Mouse (Mus musculus) adrenal gland, adult 18-20 months (tissue): Measurements from ENCODE around the gene Sh3rf3. TPM values are rescaled to one million over a fixed set of nuclear protein-coding genes. Genes with fewer than 3 reads are reported as not detected.

Source experiments
- DNase-seq, 2 experiments: peaks; one replicate each; pipeline ENCODE4 v3.0.0; 2021 to 2022; ENCODE audit warnings: low spot score in 2 of 2
- total RNA-seq, 2 experiments: library from RNA; stranded (reverse); gene quantifications; 1 replicate in 1 of 2; 2 replicates in 1 of 2; pipeline ENCODE4 v1.2.3; 2021

Gene Sh3rf3
- total RNA-seq, 2 experiments from 2014 or later = 0.80 to 0.99 TPM

GRCm38 (mm10) chr10:58979320-58979959 lies 166.3 kb downstream of the Sh3rf3 start:
- no peak for DNase-seq

GRCm38 (mm10) chr10:58981674-58982329 lies 168.6 kb downstream of the Sh3rf3 start:
- no peak for DNase-seq

GRCm38 (mm10) chr10:58982546-58983154 lies 169.5 kb downstream of the Sh3rf3 start:
- no peak for DNase-seq

GRCm38 (mm10) chr10:58991611-58992010 lies 178.5 kb downstream of the Sh3rf3 start:
- no peak for DNase-seq

GRCm38 (mm10) chr10:58994726-58995125 lies 181.6 kb downstream of the Sh3rf3 start:
- DNase-seq = no peak

GRCm38 (mm10) chr10:58995132-58995531 lies 182.0 kb downstream of the Sh3rf3 start:
- DNase-seq = no peak

- DNase-seq = no peak
These were observed 189.2 kb downstream of the Sh3rf3 start for GRCm38 (mm10) chr10:59002361-59002760.

- DNase-seq = no peak
These were observed 198.3 kb downstream of the Sh3rf3 start for GRCm38 (mm10) chr10:59011415-59011814.

- no peak for DNase-seq
These were observed 200.5 kb downstream of the Sh3rf3 start for GRCm38 (mm10) chr10:59013618-59014017.

GRCm38 (mm10) chr10:59019302-59019973 lies 206.3 kb downstream of the Sh3rf3 start:
- DNase-seq = no peak

GRCm38 (mm10) chr10:59050434-59050833 lies 237.3 kb downstream of the Sh3rf3 start:
- no peak for DNase-seq

- no peak for DNase-seq
These were observed 243.1 kb downstream of the Sh3rf3 start for GRCm38 (mm10) chr10:59056294-59056693.

GRCm38 (mm10) chr10:59066804-59067203 lies 253.6 kb downstream of the Sh3rf3 start:
- DNase-seq = no peak

- DNase-seq = no peak
These were observed 259.7 kb downstream of the Sh3rf3 start for GRCm38 (mm10) chr10:59072827-59073226.

GRCm38 (mm10) chr10:59076681-59077080 lies 263.5 kb downstream of the Sh3rf3 start:
- no peak for DNase-seq

- no peak for DNase-seq
These were observed 264.8 kb downstream of the Sh3rf3 start for GRCm38 (mm10) chr10:59077909-59078308.

- DNase-seq = no peak
These were observed 272.4 kb downstream of the Sh3rf3 start for GRCm38 (mm10) chr10:59085604-59086003.

GRCm38 (mm10) chr10:59086578-59086977 lies 273.4 kb downstream of the Sh3rf3 start:
- DNase-seq = no peak

- no peak for DNase-seq
These were observed 276.9 kb downstream of the Sh3rf3 start for GRCm38 (mm10) chr10:59089861-59090621.

- DNase-seq = no peak
These were observed 277.4 kb downstream of the Sh3rf3 start for GRCm38 (mm10) chr10:59090622-59090971.

GRCm38 (mm10) chr10:59091556-59091955 lies 278.4 kb downstream of the Sh3rf3 start:
- no peak for DNase-seq
